Mouse (Mus musculus) ovary, postnatal 10 days (tissue): Measurements from ENCODE around the gene Insm1.

Source experiments
- DNase-seq: peaks from one replicate; pipeline ENCODE4 v3.0.0; 2022; ENCODE audit warnings: low spot score

Gene Insm1

GRCm38 (mm10) chr2:146262966-146263365 is 41.2 kb downstream of the Insm1 start:
- no peak for DNase-seq

GRCm38 (mm10) chr2:146265045-146265444 is 43.3 kb downstream of the Insm1 start:
- DNase-seq = no peak

GRCm38 (mm10) chr2:146266539-146266938 is 44.8 kb downstream of the Insm1 start:
- no peak for DNase-seq
